Mouse (Mus musculus): Measurements from ENCODE around the gene Hoxa1. TPM values are rescaled to one million over a fixed set of nuclear protein-coding genes. Genes with fewer than 3 reads are reported as not detected.

Gene Hoxa1
- 0.58 TPM for polyA plus RNA-seq (2014; fragmentation: Illumina TruSeq; extraction: RNeasy Lipid Tissue Mini Kit (QIAGEN cat#74804); ENCODE audit: low read depth, low replicate concordance)

DNA sequence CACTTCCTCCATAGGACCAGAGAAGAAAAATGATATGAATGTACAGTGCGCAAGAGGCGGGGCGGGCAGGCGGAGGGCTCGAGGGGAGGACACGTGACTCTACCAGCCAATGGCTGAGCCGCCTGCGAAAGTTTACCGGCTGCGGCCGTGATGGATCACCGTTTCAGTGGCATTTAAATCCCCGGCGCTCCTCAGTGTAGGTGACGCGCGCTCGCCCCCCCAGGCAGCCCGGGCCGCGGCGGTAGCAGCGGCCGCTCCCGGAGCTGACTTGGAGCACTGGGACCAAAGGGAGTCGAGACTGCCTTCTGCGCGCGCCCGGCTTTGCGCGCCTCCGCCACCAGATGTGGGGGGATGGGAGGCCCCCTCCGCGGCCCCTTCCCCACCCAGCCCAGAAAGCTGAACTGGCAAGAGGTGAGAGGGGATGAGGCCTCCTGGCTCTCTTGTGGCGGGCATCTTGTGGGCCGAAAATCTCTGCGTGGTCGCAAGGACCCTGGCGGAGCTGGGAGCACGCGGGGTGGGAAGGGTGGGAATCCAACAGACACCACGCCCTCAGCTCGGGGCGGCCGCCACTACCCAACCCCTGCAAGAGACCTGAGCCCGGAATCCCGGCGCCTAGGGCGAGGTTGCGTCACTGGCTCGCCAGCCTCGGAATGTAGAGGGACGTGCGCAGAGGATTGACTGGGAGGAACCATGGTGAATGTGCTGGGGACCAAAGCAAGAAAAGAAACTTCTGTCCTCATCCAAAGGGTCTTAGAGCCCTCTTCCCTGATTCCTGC, at the start of gene Hoxa1:
Hoxa1 (minus strand) TSS at position 42 of the 776 bp plus-strand sequence.

DNA sequence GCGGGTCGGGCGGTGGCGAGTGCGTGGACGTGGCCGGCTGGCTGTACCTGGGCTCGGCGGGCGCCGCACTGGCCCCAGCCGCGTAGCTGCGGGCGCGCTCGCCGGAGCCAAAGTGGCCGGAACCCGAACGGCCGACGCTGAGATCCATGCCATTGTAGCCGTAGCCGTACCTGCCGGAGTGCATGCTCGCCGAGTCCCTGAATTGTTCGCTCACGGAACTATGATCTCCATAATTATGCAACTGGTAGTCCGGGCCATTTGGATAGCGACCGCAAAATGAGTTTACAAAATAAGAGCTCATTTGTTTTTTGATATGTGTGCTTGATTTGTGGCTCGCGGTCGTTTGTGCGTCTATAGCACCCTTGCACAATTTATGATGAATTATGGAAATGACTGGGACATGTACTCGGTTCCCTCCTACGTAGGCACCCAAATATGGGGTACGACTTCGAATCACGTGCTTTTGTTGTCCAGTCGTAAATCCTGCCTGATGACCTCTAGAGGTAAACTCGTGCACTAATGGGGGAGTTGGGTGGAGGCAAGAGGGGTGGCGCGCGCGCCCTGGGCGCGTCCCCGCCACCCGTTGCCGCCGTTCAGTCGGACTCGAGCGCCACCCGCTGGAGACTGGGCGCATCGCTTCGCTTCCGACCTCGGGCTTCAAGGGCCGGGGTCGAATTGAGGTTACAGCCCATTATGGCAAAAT, 46.1 kb upstream of the Hoxa1 start, which contains the start of gene Hoxa5:
Hoxa5 (minus strand) TSS at position 538 of the 703 bp plus-strand sequence.

DNA sequence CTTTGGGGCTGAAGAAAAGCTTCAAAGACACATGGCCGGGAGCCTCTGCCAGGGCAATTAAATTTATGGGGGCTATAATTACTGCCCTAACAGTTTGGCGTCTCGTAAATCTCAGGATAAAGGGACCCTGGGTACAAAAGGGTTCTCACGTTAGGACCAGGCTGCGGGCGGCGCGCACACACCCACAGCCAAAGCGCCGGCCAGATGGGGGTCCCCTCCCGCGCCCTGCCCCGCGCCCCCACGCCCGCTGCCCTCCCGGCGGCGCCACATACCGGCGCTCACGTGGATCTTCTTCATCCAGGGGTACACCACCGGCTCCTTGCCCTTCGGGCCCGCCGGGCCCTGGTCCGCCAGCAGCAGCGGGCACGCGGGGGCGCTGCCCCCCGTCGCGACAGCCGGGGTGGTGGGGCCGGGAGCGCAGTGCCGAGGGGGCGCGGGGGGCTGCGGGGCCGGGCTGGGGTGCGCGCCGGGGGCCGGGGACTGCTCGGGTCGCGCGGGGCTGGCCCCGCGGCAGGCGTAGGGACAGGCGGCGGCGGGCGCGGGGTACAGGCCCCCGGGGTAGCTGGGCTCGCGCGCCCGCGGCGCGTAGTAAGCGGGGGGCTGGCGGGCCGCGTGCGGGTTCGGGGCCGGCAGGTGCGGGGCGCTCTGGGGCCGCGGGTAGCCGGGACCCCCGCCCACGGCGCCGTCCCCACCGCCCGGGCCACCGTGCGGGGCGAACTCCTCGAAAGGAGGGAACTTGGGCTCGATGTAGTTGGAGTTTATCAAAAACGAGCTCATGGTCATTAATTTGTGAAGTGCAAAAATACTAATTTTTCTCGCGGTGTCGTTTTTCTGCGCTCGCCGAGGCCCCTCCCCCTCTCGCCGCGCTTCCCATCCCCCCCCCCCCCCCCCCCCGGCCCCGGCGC, 33.0 kb upstream of the Hoxa1 start, which contains the start of gene Hoxa4:
Hoxa4 (minus strand) TSS at position 848 of the 905 bp plus-strand sequence.

DNA sequence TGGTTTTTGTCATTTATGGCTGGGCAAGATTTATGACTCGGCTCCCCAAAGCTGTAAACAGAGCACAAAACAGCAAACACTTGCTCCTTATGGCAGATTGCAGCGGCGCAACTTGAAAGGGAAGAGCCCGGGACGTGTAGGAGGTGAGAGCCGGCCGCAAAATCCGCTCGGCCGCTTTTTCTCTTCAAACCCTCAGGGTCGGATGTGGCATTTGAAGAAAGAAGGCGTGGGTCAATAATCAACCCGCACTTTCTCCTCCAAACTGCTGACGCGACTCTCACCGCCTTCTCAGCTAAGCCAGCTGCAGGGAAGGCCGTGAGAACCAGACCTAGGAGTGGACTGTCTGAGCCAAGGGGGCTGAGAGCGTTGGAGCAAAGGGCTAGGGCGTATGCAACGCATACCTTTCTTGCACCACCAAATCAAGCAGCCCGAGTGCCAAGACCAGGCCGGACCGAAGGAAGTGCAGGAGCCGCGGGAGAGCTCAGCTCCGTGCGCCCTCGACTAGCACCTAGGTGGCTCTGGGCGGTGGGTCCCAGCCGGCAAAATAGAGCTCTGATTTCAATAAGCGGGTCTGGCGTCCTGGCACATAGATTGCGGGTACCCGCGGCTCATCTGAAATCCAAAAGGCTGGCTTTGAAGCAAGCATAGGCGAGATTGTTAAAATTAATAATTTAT, 19.1 kb upstream of the Hoxa1 start, which contains the start of gene 5730596B20Rik:
5730596B20Rik (plus strand) TSS at position 438 of the 675 bp plus-strand sequence.

DNA sequence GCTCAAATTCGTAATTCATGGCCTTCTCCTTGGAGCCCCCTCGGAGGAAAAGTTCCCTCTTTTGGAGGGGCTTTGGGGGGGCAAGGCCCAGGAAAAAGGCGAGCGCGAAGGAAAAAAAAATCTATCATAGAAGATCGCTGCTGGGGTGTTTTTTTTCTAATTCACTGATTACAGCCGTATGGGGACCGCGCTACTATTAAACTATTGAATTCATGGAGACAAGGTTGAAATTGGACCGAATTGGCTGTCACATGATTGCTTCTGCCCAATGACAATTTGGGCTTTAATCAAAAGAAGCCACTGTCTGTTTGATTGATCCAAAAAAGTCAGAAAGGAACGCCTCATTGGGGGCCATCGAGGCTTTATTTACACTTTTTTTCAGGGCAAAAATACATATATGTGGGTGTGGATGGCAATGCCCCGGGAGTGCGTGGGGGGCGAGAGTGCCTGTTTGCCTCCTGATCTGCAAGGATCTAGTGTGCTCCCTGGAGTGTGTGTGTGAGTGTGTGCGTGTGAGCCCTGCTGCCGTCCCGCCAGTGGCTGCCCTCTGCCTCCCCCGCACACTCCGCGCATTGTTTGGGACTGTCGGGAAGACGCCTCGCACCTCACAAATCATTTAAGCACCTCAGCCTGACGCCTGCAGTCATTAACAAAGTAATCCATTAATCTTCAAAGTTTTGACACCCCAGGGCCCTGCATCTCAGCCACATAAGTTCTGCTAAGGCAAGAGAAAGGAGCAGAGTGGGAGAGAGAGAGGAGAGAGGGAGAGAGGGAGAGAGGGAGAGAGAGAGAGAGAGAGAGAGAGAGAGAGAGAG, 6.7 kb upstream of the Hoxa1 start, which contains the start of gene Hoxa2:
Hoxa2 (minus strand) TSS at position 206 of the 815 bp plus-strand sequence.

Other genes with a start within 250 kb of the Hoxa1 start
- 9.7 TPM for gene Skap2, start 145.8 kb downstream of the Hoxa1 start, polyA plus RNA-seq (2014; fragmentation: Illumina TruSeq; extraction: RNeasy Lipid Tissue Mini Kit (QIAGEN cat#74804); ENCODE audit: low read depth, low replicate concordance)
- 0.26 TPM for gene Hoxa2, start 6.5 kb upstream of the Hoxa1 start, polyA plus RNA-seq (2014; fragmentation: Illumina TruSeq; extraction: RNeasy Lipid Tissue Mini Kit (QIAGEN cat#74804); ENCODE audit: low read depth, low replicate concordance)
- gene 5730596B20Rik, start 19.2 kb upstream of the Hoxa1 start, polyA plus RNA-seq (2014; fragmentation: Illumina TruSeq; extraction: RNeasy Lipid Tissue Mini Kit (QIAGEN cat#74804); ENCODE audit: low read depth, low replicate concordance), result not detected
- gene Hoxa4, start 33.4 kb upstream of the Hoxa1 start, polyA plus RNA-seq (2014; fragmentation: Illumina TruSeq; extraction: RNeasy Lipid Tissue Mini Kit (QIAGEN cat#74804); ENCODE audit: low read depth, low replicate concordance), result 0.29 TPM
- gene Hoxa5, start 46.3 kb upstream of the Hoxa1 start, polyA plus RNA-seq (2014; fragmentation: Illumina TruSeq; extraction: RNeasy Lipid Tissue Mini Kit (QIAGEN cat#74804); ENCODE audit: low read depth, low replicate concordance), result 0.39 TPM
- gene Hoxa6, start 50.4 kb upstream of the Hoxa1 start, polyA plus RNA-seq (2014; fragmentation: Illumina TruSeq; extraction: RNeasy Lipid Tissue Mini Kit (QIAGEN cat#74804); ENCODE audit: low read depth, low replicate concordance), result not detected
- 0.55 TPM for gene Hoxa3, start 55.0 kb upstream of the Hoxa1 start, polyA plus RNA-seq (2014; fragmentation: Illumina TruSeq; extraction: RNeasy Lipid Tissue Mini Kit (QIAGEN cat#74804); ENCODE audit: low read depth, low replicate concordance)
- gene Gm28308, start 55.0 kb upstream of the Hoxa1 start, polyA plus RNA-seq (2014; fragmentation: Illumina TruSeq; extraction: RNeasy Lipid Tissue Mini Kit (QIAGEN cat#74804); ENCODE audit: low read depth, low replicate concordance), result not detected
- 0.37 TPM for gene Hoxa7, start 63.5 kb upstream of the Hoxa1 start, polyA plus RNA-seq (2014; fragmentation: Illumina TruSeq; extraction: RNeasy Lipid Tissue Mini Kit (QIAGEN cat#74804); ENCODE audit: low read depth, low replicate concordance)
- gene Hoxa9, start 72.8 kb upstream of the Hoxa1 start, polyA plus RNA-seq (2014; fragmentation: Illumina TruSeq; extraction: RNeasy Lipid Tissue Mini Kit (QIAGEN cat#74804); ENCODE audit: low read depth, low replicate concordance), result not detected
- gene Hoxa10, start 82.5 kb upstream of the Hoxa1 start, polyA plus RNA-seq (2014; fragmentation: Illumina TruSeq; extraction: RNeasy Lipid Tissue Mini Kit (QIAGEN cat#74804); ENCODE audit: low read depth, low replicate concordance), result not detected
- gene Hoxa11, start 87.5 kb upstream of the Hoxa1 start, polyA plus RNA-seq (2014; fragmentation: Illumina TruSeq; extraction: RNeasy Lipid Tissue Mini Kit (QIAGEN cat#74804); ENCODE audit: low read depth, low replicate concordance), result not detected
- not detected for gene Hoxa13, start 102.6 kb upstream of the Hoxa1 start, polyA plus RNA-seq (2014; fragmentation: Illumina TruSeq; extraction: RNeasy Lipid Tissue Mini Kit (QIAGEN cat#74804); ENCODE audit: low read depth, low replicate concordance)
- gene Evx1, start 155.2 kb upstream of the Hoxa1 start, polyA plus RNA-seq (2014; fragmentation: Illumina TruSeq; extraction: RNeasy Lipid Tissue Mini Kit (QIAGEN cat#74804); ENCODE audit: low read depth, low replicate concordance), result not detected